Mouse (Mus musculus): Measurements from ENCODE around the gene Mrfap1. TPM values are rescaled to one million over a fixed set of nuclear protein-coding genes. Genes with fewer than 3 reads are reported as not detected.
A peak's percentile ranks its signal among the peaks of the same experiment; 100 is the strongest.

Mrfap1 gene
- total RNA-seq (2021): 100 to 1,000 TPM; 306 to 323 TPM

GRCm38 (mm10) chr5:36796296-36797014, at the start of gene Mrfap1:
Gene Mrfap1, minus strand, starts transcription at chr5:36796772.
- DNase-seq: peak; percentile 95

GRCm38 (mm10) chr5:36844490-36844889, 47.9 kb upstream of the Mrfap1 start:
- no peak for DNase-seq

GRCm38 (mm10) chr5:36841701-36842100, 45.1 kb upstream of the Mrfap1 start:
- no peak for DNase-seq

- no peak for DNase-seq
These were observed 43.5 kb upstream of the Mrfap1 start for GRCm38 (mm10) chr5:36840092-36840491.

GRCm38 (mm10) chr5:36839602-36840001, 43.0 kb upstream of the Mrfap1 start:
- DNase-seq: no peak

GRCm38 (mm10) chr5:36839032-36839431, 42.5 kb upstream of the Mrfap1 start:
- no peak for DNase-seq

GRCm38 (mm10) chr5:36835933-36836332, 39.4 kb upstream of the Mrfap1 start:
- peak; percentile 84 for DNase-seq

- no peak for DNase-seq
These were observed 34.7 kb upstream of the Mrfap1 start for GRCm38 (mm10) chr5:36831272-36831671.

GRCm38 (mm10) chr5:36829913-36830879, 33.6 kb upstream of the Mrfap1 start, which contains the start of gene Man2b2:
Gene Man2b2, minus strand, starts transcription at chr5:36830653.
- DNase-seq: peak; percentile 96

- no peak for DNase-seq
These were observed 32.5 kb upstream of the Mrfap1 start for GRCm38 (mm10) chr5:36829098-36829497.

GRCm38 (mm10) chr5:36822907-36823306, 26.3 kb upstream of the Mrfap1 start:
- DNase-seq: no peak

- DNase-seq: peak; percentile 61
These were observed 23.6 kb upstream of the Mrfap1 start for GRCm38 (mm10) chr5:36820142-36820541.

GRCm38 (mm10) chr5:36819742-36820141, 23.2 kb upstream of the Mrfap1 start:
- DNase-seq: no peak

- no peak for DNase-seq
These were observed 21.2 kb upstream of the Mrfap1 start for GRCm38 (mm10) chr5:36817738-36818137.

- no peak for DNase-seq
These were observed 18.0 kb upstream of the Mrfap1 start for GRCm38 (mm10) chr5:36814554-36814953.

- DNase-seq: peak; percentile 80
These were observed 14.8 kb upstream of the Mrfap1 start for GRCm38 (mm10) chr5:36811413-36811812.

- no peak for DNase-seq
These were observed 14.1 kb upstream of the Mrfap1 start for GRCm38 (mm10) chr5:36810634-36811033.

- peak; percentile 34 for DNase-seq
These were observed 12.6 kb upstream of the Mrfap1 start for GRCm38 (mm10) chr5:36809123-36809522.

- peak; percentile 28 for DNase-seq
These were observed 10.5 kb upstream of the Mrfap1 start for GRCm38 (mm10) chr5:36807106-36807505.

- DNase-seq: no peak
These were observed 719 bp upstream of the Mrfap1 start for GRCm38 (mm10) chr5:36797291-36797690.

GRCm38 (mm10) chr5:36795647-36796295, 801 bp downstream of the Mrfap1 start:
- DNase-seq: peak; percentile 78

GRCm38 (mm10) chr5:36791861-36792260, 4.7 kb downstream of the Mrfap1 start:
- DNase-seq: no peak

GRCm38 (mm10) chr5:36786052-36786451, 10.5 kb downstream of the Mrfap1 start:
- no peak for DNase-seq
